Mouse (Mus musculus) ES-CJ7 (cell line): ENCODE data around the gene Il34.

Source experiments
- DNase-seq: peaks from one replicate; pipeline ENCODE4 v3.0.0; 2011; ENCODE audit warnings: low read depth, low spot score

The Il34 gene

GRCm38 (mm10) chr8:110741816-110742451, 63.8 kb downstream of the Il34 start:
- no peak for DNase-seq

DNA sequence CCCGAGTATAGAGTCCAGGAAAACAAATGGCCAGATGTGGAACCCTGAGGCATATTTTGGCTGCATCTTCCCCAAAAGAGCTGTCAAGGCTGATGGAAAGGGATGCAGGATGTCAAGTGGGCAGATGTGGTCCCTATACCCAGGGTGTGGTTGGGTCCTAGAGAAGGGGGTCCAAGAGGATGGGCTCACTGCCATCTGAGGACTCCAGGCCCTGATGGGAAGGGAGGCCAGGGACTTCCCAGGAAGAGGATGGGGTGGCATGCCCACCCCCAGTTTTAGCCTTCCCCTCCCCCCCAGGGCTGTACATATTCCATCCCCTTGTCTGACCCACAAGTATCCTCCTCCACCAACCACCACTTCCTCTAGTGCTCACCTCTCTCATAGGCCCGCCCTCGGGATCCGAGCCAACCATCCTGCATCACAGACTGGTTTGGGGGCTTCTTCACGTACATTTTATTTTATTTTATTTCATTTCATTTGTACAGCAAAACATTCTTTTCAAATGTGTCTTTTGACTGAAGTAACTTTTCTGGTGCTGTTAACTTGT, 65.0 kb downstream of the Il34 start:
- DNase-seq, result no peak

- no peak for DNase-seq
Observed at GRCm38 (mm10) chr8:110738591-110739195, 67.0 kb downstream of the Il34 start.

DNA sequence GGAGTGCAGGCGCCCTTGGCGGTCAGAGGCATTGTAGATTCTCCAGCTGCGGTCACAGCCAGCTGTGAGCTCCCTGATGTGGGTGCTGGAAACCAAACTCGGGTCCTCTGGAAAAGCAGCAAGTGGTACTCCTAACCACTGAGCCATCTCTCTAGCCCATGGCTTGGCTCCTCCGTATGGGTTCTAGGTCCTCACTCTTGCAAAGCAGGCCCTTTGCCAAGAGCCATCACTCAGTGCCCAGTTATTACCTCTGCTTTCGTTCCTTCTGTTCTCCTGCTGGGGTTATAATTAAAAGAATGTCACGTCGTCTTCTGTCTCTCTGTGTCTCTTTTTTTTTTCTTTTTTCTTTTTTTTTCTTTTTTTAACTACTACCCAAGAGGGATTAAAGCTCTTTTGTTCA, 72.7 kb downstream of the Il34 start:
- DNase-seq, result no peak

GRCm38 (mm10) chr8:110731346-110731859, 74.3 kb downstream of the Il34 start:
- DNase-seq, result no peak

DNA sequence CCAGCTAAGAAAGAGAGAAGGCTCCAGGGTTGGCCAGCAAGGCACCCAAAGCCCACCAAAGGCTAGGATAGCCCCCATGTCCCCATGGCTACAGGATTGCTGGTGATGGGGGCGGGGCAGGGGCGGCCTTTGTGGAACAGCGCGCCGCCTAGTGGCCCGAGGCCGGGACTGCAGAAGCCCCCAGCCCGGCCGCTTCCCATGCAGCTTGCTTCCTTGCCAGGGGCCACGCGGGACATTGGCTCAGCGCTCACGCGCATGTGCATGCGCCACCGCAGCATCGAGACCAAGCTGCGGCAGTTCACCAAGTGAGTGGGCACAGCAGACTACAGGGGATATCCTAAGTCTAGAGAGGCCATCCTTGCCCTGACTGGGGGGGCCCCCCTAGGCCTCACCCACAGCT, 78.8 kb downstream of the Il34 start:
- peak; percentile 84 for DNase-seq

DNA sequence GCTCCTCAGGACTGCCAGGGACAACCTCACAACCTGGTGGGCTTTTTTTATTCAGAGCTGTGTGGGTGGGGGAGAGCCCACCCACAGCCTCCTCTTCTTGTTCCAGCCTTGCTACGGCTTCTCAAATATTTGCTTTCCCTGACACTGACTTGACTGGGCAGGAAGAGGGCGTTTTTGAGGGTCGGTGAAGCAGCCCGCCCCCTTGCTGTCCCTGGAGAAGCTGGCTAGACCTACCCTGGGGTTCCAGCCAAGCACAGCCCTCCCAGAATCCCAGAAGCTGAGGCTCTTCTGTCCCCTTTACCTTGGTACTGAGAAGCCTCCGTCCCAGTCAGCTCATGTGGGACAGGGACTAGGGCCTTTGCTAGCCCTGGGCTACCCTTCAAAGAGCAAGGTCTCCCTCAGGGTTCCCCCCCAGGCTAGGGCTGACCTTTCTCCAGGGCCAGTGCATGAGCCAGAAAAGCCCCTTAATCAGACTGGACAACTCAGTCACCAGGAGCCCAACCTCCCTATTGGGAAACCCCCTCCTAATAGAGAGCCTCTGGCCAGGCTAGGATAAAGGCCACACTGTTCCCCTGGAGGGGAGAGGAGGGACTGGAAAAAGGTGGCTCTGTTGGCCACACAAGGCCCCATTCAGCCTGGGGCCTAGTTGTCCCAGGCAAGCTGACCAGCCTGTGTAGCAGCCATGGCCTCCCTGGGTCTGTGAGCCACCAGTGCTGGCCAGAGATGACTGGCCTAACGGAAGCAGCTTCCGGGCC, 80.5 kb downstream of the Il34 start:
- DNase-seq, result no peak

DNA sequence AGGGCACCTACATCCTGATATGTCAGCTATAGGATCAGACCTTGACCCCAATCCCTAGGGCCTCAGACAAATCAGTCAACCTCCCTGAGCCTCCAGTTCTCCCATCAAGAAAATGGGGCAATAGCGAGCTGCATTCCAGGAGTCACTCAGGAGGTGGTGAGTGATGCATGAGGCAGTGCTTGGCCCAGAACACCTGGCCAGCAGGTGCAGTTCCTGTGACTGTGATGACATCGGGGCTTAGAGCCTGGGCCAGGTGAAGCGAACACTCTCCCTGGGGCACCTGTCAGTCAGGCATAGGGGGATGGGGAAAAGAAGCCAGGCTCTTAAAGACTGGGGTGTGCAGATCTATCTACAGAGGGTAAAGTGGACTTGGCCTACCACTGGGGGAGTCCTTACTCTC, 81.2 kb downstream of the Il34 start:
- no peak for DNase-seq

DNA sequence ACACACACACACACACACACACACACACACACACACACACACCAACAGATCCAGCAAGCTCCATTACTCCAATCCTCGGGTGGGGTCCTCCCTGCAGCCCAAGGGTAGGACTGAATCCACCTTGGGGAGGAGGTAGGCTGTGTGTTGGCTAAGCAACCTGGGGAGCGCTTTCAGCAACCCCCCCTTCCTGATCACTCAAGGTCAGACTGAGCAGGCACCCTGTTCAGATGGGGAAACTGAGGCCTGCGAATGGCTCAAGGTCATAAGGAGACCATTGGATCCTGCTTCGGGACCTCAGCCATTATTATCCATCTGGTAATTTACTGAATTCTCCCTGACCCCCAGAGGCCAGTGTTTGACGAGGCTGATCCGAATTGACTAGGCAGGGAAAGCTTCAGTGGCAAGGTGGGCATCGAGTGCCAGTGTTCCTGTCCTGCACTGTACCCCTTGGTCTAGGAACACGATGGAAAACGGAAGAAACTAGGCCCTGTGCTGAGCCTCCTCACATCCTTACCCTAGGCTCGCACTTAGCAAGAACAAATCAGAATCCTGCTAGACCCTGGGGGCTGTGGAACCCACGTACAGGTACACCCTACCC, 83.2 kb downstream of the Il34 start:
- DNase-seq, result no peak

- DNase-seq, result peak; percentile 47
Observed at GRCm38 (mm10) chr8:110721606-110722413, 83.9 kb downstream of the Il34 start.

DNA sequence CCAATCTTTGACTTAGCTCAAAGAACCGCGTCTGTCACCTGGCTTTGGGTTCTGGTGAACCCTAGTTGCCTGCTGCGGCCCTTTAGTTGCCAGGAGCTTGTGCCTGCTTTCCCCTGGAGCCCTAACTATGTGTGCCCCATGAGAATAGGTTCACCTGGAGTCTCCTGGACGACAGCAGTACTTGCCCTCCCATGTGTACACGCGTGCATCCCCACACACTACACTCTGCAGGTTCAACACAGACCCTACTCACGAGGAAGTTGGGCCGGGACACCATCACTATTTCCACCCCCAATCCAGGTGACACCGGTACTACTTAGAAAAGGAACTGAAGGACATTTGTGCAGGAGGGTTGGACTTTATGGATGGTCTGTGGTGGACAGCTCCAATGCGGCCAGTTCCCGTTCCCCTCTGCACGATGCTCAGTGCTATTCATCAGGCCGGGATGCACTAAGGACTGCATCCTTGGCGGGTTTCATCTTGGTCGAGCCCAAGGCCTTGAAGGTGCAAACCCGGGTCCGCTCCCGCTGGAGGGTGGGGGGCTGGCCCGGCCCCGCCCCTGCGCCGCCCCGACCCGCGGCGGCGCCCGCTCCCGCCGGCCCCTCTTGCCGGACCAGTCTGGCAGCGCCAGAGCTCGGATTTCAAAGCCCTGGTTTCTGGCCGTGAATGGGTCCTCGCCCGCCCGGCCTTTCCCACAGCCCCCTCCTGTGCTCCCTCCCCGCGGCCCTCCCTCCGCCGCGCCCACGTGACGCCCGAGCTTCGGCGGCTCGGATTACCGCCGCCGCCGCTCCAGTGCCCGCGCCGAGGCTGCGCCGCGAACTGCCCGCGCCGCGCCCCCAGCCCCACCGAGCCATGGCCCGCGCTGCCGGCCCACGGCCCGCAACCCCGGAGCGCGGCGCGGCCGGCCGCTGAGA, 84.8 kb downstream of the Il34 start, which contains the start of gene Mtss1l:
Mtss1l (plus strand) TSS at position 792 of the 914 bp plus-strand sequence.
- DNase-seq, result peak; percentile 81

- DNase-seq, result no peak
Observed at GRCm38 (mm10) chr8:110719898-110720653, 85.6 kb downstream of the Il34 start.

DNA sequence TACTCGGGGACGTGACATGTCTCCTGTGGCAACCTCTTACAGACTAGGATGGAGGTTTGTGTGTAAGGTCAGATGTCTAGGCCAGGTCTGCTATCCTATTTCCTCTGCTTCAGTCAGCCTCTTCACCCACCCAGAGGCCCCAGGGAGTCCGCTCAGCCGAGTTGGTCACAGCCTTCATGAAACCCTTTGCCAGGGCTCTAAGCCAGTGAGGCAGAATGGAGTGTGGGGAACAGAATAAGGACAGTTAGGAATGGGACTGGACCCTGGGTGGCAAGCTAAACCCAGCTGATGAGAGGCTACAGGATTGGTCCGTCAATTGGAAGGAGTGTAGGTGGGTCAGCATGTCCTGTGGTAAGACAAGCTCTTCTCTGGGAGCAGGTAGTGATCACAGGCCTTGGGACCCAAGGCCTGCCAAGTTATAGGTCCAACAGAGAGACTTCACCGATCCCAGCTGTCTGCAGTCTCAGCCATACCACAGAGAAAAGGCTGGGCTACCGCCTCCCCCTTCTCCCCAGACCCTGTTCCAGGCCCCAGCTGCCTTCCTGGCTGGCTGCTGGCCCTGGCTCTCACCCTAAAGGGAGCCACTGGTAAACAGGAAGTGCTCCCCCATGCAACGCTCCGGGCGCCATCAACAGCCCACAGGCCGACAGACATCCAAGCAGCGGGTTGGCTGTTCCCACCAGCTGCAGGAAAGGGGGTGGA, 86.6 kb downstream of the Il34 start:
- no peak for DNase-seq

DNA sequence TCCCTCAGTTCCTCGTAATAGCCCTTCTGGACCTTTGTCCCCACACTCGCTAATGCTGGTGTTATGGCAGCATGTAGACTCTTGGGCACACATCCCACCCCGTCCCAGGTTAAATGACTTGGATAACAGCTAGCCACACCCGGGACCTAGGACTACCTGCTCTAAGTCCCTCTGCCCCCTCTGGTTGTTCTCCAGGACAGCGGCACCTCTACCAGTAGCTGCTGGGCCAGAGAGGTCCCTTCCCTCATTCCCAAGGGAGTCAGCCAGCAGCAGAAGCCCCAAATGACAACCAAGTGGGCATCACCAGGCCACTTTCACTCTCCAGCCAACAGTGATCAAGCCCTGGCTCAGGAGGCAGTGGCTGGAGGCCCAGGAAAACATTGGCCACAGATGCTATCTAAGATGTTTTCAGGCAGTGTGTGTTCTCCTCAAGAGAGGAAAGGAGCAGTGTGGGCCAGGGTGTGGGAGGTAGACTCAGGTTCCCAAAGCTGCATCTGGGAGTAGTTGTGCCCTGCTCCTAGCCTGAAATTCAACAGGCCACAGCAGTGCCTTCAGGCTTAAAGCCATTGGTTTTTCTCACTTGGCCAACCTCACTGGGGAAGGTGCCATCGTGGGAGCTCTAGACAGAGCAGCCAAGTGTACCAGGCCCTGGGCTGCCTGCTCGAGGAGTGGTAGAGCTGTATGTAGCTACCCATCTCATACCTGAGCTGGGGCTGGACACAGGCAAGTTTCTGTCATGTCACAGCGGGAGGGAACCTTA, 87.3 kb downstream of the Il34 start:
- no peak for DNase-seq

- no peak for DNase-seq
Observed at GRCm38 (mm10) chr8:110717131-110717530, 88.6 kb downstream of the Il34 start.

GRCm38 (mm10) chr8:110716075-110716474, 89.6 kb downstream of the Il34 start:
- DNase-seq, result no peak

- no peak for DNase-seq
Observed at GRCm38 (mm10) chr8:110714827-110715519, 90.8 kb downstream of the Il34 start.
